Mouse (Mus musculus): ENCODE measurements at regions not wholly inside any gene's neighbourhood (a gene's known extent, or its start where the extent isn't known, plus 50 kb on each side); places are given as distances from the start of the nearest gene placed in this dataset.
"Not testable (repeated sequence)": the region's sequence is repeated elsewhere in the genome, so short reads cannot be mapped to it uniquely, and the experiment has no call there.

DNA sequence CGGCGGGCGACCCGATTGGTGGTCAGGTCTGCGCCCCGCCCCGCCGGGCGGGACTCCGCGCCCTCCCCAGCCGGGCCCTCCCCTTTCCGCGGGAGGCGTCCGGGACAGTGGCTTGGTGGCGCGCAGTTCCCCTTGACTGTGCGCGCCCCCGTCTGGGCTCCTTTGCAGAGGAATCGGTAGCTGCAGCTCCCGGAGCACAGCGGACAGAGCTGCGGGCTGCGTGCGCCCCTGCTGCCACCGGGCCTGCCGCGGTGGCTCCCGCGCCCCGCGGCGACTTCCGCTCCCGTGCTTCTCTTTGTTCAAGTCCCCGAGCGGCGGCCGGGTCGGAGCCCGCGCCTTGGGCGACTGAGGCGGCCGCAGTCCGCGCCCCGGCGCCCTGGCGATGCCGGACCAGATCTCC, 566.6 kb upstream of the Gm21863 start:
- H3K4me2 ChIP-seq (ENCODE audit: low read length); H3K36me3 ChIP-seq (ENCODE audit: control insufficient read depth, insufficient read depth): not testable (repeated sequence)

More for the DNA sequence above, 566.6 kb upstream of the Gm21863 start:
- not testable (repeated sequence) for H3K4me1 ChIP-seq (replicated peaks; ENCODE audit: control insufficient read depth, insufficient read depth, low read length); H3K9ac ChIP-seq (replicated peaks; ENCODE audit: low read depth, low read length); ATAC-seq; H3K27me3 ChIP-seq (replicated peaks; ENCODE audit: control insufficient read depth, insufficient read depth, low read length); H3K9me3 ChIP-seq (ENCODE audit: control insufficient read depth, low read length); H3K27ac ChIP-seq (ENCODE audit: low read length)
- H3K4me3 ChIP-seq (replicated peaks; ENCODE audit: low read length) = peak overlapping the region; percentile 34
- WGBS = 4% methylated on average over 39 of the region's 53 CpGs

Data from forebrain, embryonic 16.5 days (tissue).